In the genomic region with DNA sequence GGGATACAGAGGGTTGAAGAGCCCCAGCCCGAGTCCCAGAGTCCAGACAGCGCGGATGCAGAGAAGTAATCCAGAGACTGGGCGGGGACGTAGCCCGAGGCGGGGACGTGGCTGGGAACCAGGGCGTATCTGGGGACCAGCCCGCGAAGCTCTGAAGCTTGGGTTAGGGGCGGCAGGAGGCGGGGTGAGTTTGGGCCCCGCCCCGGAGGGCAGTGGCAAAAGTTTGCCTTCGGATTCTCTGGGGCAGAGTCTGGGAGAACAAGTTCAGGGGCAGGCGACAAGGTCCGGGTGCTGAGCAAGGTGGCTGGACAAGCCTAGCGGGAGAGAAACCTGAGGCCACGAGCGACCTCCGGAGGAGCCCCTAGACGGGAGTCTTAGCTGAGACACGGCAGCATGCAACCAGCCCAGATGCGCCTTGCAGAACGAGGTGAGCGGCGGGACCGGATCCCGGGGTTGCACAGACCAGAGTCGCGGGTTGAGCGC, we compare ENCODE assay signal across 9 mouse cellular contexts. TPM values are rescaled to one million over a fixed set of nuclear protein-coding genes. Genes with fewer than 3 reads are reported as not detected.
DNase-seq lines count a peak whose midpoint lies in the region; ATAC-seq and TF ChIP-seq lines count a peak whose summit lies in the region.
"Had no signal": no experiment of that assay in that cellular context is flagged by ENCODE, and none has a peak within 500 bp of the region (broad histone marks: within the 10 kb centered on the region; RNA-seq: fewer than 3 reads in every experiment).

Gene S1pr3, plus strand, starts transcription at position 121 of the 483 bp plus-strand sequence.

- TF ChIP-seq CTCF in stomach, postnatal 0 days (IDR thresholded peaks at IDR 0.05; ENCODE audit: low read depth), result peak; percentile 12; the same call in 1 of the 2 replicates

- peak within 1 kb of the TSS; percentile 51 for H3K9ac ChIP-seq in forebrain, embryonic 14.5 days (ENCODE audit: low read length)
- peak within 1 kb of the TSS; percentile 86 for H3K9ac ChIP-seq in limb, embryonic 11.5 days (ENCODE audit: low read length)
- H3K9ac ChIP-seq in stomach, postnatal 0 days (ENCODE audit: low read length), result peak within 1 kb of the TSS; percentile 58

- peak within 1 kb of the TSS; percentile 31 for H3K4me3 ChIP-seq in forebrain, embryonic 14.5 days (ENCODE audit: low read depth, low read length)
- H3K4me3 ChIP-seq in limb, embryonic 11.5 days (ENCODE audit: low read depth, low read length), result peak within 1 kb of the TSS; percentile 77
- peak within 1 kb of the TSS; percentile 57 for H3K4me3 ChIP-seq in midbrain, embryonic 10.5 days
- H3K4me3 ChIP-seq in stomach, postnatal 0 days (ENCODE audit: low read depth, low read length), result peak within 1 kb of the TSS; percentile 41

- intact Hi-C loops in heart, postnatal 25 days (cut with DNase I), result no loop called here

- H3K4me1 ChIP-seq in forebrain, embryonic 14.5 days (ENCODE audit: control insufficient read depth, insufficient read depth, low read length), result peaks cover 8% of the 10 kb centered on the region
- H3K4me1 ChIP-seq in limb, embryonic 11.5 days (ENCODE audit: control insufficient read depth, insufficient read depth, low read length), result peaks cover 36% of the 10 kb centered on the region
- peaks cover 38% of the 10 kb centered on the region for H3K4me1 ChIP-seq in midbrain, embryonic 10.5 days
- H3K4me1 ChIP-seq in stomach, postnatal 0 days (replicated peaks; ENCODE audit: control insufficient read depth, insufficient read depth), result no peaks in the 10 kb centered on the region; the same call in 1 of the 2 replicates

- no peaks in the 10 kb centered on the region for H3K9me3 ChIP-seq in forebrain, embryonic 14.5 days (replicated peaks; ENCODE audit: control insufficient read depth, low read length)
- no peaks in the 10 kb centered on the region for H3K9me3 ChIP-seq in limb, embryonic 11.5 days (ENCODE audit: control insufficient read depth, low read length)
- H3K9me3 ChIP-seq in midbrain, embryonic 10.5 days (replicated peaks), result no peaks in the 10 kb centered on the region
- H3K9me3 ChIP-seq in stomach, postnatal 0 days (ENCODE audit: control insufficient read depth, low read length), result no peaks in the 10 kb centered on the region

- ATAC-seq in forebrain, embryonic 14.5 days, result peak; percentile 78
- ATAC-seq in limb, embryonic 11.5 days (ENCODE audit: insufficient number of reproducible peaks, low FRiP score, low TSS enrichment, low read depth), result peak; percentile 83
- peak; percentile 59; the same call in 1 of the 2 replicates for ATAC-seq in stomach, postnatal 0 days (ENCODE audit: low FRiP score, low TSS enrichment)

- no peak within 1 kb of the TSS for H3K27ac ChIP-seq in forebrain, embryonic 14.5 days (ENCODE audit: low read depth, low read length)
- H3K27ac ChIP-seq in limb, embryonic 11.5 days (replicated peaks; ENCODE audit: low read depth, low read length), result peak within 1 kb of the TSS; percentile 79
- peak within 1 kb of the TSS; percentile 74 for H3K27ac ChIP-seq in midbrain, embryonic 10.5 days (replicated peaks)
- no peak within 1 kb of the TSS for H3K27ac ChIP-seq in stomach, postnatal 0 days (replicated peaks)

- H3K36me3 ChIP-seq in forebrain, embryonic 14.5 days (ENCODE audit: control insufficient read depth, insufficient read depth, low read length), result no peaks in the 10 kb centered on the region
- H3K36me3 ChIP-seq in limb, embryonic 11.5 days (ENCODE audit: control insufficient read depth, insufficient read depth, low read length), result no peaks in the 10 kb centered on the region
- H3K36me3 ChIP-seq in midbrain, embryonic 10.5 days, result no peaks in the 10 kb centered on the region
- no peaks in the 10 kb centered on the region for H3K36me3 ChIP-seq in stomach, postnatal 0 days (ENCODE audit: control insufficient read depth, insufficient read depth, low read length)

- peak within 1 kb of the TSS; percentile 61 for H3K4me2 ChIP-seq in forebrain, embryonic 14.5 days (ENCODE audit: low read length)
- peak within 1 kb of the TSS; percentile 63 for H3K4me2 ChIP-seq in limb, embryonic 11.5 days (ENCODE audit: low read depth, severe bottlenecking)
- peak within 1 kb of the TSS; percentile 55 for H3K4me2 ChIP-seq in stomach, postnatal 0 days (replicated peaks; ENCODE audit: low read depth)

- DNase-seq in right cerebral cortex, postnatal 14 days, result peak; percentile 31
- no peak for DNase-seq in right cerebral cortex, adult 18-20 months
- DNase-seq in forebrain, embryonic 14.5 days (ENCODE audit: low spot score), result peak; percentile 67
- DNase-seq in heart, postnatal 25 days (ENCODE audit: low spot score), result peak; percentile 69
- DNase-seq in limb, embryonic 11.5 days (ENCODE audit: low spot score), result peak; percentile 92
- peak; percentile 82 for DNase-seq in midbrain, embryonic 10.5 days (ENCODE audit: low spot score)
- DNase-seq in stomach, postnatal 0 days (ENCODE audit: low spot score), result peak; percentile 51
- DNase-seq in c-Kit-positive CD71-positive TER-119-positive erythroid progenitor cells, embryonic 14.5 days (ENCODE audit: low spot score), result no peak

- WGBS in forebrain, embryonic 14.5 days, result 2% methylated on average over 33 of the region's 33 CpGs
- WGBS in limb, embryonic 11.5 days, result under 1% methylated on average over 33 of the region's 33 CpGs
- 1% methylated on average over 33 of the region's 33 CpGs for WGBS in midbrain, embryonic 10.5 days
- under 1% methylated on average over 33 of the region's 33 CpGs for WGBS in stomach, postnatal 0 days

- TF ChIP-seq EP300 in stomach, postnatal 0 days (optimal IDR thresholded peaks at IDR 0.05), result no peak

- no peaks in the 10 kb centered on the region for H3K27me3 ChIP-seq in forebrain, embryonic 14.5 days (replicated peaks; ENCODE audit: control insufficient read depth, insufficient read depth, low read length)
- no peaks in the 10 kb centered on the region for H3K27me3 ChIP-seq in limb, embryonic 11.5 days (ENCODE audit: control insufficient read depth, insufficient read depth, low read length)
- H3K27me3 ChIP-seq in midbrain, embryonic 10.5 days (ENCODE audit: low read depth, poor library complexity, severe bottlenecking), result peaks cover 47% of the 10 kb centered on the region
- H3K27me3 ChIP-seq in stomach, postnatal 0 days (ENCODE audit: control insufficient read depth, insufficient read depth, low read length), result no peaks in the 10 kb centered on the region

RNA-seq across cellular contexts. Expression of gene S1pr3, which starts in this region (rescaled TPM):
- 10.3 and 12.3 TPM in 2 replicates for polyA plus RNA-seq in forebrain, embryonic 14.5 days (2014; fragmentation: Nextera tagmentation; extraction: Ambion mirVana)
- 10 to 100 TPM; 14.1 to 14.4 TPM for total RNA-seq in heart, postnatal 25 days (2021)
- 126 and 129 TPM in 2 replicates for polyA plus RNA-seq in limb, embryonic 11.5 days (2014; fragmentation: Nextera tagmentation; extraction: Ambion mirVana)
- 47.5 and 53.4 TPM in 2 replicates for polyA plus RNA-seq in midbrain, embryonic 10.5 days (2016; fragmentation: Nextera tagmentation; extraction: Ambion mirVana)
- polyA plus RNA-seq in stomach, postnatal 0 days (2015; fragmentation: Nextera tagmentation; extraction: Ambion mirVana), result 7.2 and 8.1 TPM in 2 replicates
- total RNA-seq: MEL had no signal

Comparison
In these comparisons a context has a peak if more than half of its experiments do, and no peak if none do; other contexts are left out.
1. DNase-seq: peak in right cerebral cortex, postnatal 14 days (single experiment), forebrain, embryonic 14.5 days (single experiment), heart, postnatal 25 days (single experiment), limb, embryonic 11.5 days (single experiment), midbrain, embryonic 10.5 days (single experiment) and stomach, postnatal 0 days (single experiment); none in right cerebral cortex, adult 18-20 months (single experiment) and c-Kit-positive CD71-positive TER-119-positive erythroid progenitor cells, embryonic 14.5 days (single experiment).
2. H3K27ac ChIP-seq: peak in limb, embryonic 11.5 days (single experiment) and midbrain, embryonic 10.5 days (single experiment); none in forebrain, embryonic 14.5 days (single experiment) and stomach, postnatal 0 days (single experiment).
3. Peak in every context shown above with its lines, with median percentiles within 50 percentile points of each other: ATAC-seq, H3K4me2 ChIP-seq, H3K4me3 ChIP-seq and H3K9ac ChIP-seq.